Mouse (Mus musculus) erythroblast, embryonic 14.5 days (primary cell): ENCODE data around the gene Epo.

ENCODE experiments used
- GATA1 ChIP-seq: IDR thresholded peaks from 2 replicates; pipeline ENCODE4 v1.6.1; 2012; ENCODE audit warnings: low read length, inconsistent platforms, mixed read lengths
- TAL1 ChIP-seq: IDR thresholded peaks from 3 replicates; pipeline ENCODE4 v1.6.1; 2012; ENCODE audit warnings: low read length, inconsistent platforms, mixed read lengths

DNA sequence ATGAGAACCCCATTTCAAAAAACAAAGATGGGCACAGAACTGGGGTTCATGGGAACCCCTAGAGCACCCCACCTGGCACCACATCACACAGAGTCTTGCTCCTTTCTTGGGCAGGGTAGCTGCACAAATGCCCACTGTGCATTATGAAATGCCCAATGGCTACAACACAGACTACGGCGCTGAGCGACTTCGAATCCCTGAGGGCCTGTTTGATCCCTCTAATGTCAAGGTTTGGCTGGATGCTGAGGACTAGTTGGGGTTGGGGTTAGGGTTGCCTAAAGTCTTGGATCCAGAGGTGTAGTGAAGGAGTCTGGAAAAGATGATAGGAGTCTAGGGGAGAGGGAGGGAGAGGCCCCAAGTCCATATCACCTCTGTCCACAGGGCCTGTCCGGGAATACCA, 33.4 kb upstream of the Epo start:
- TF ChIP-seq GATA1 (no peak), TAL1 (no peak)
